Mouse (Mus musculus): ENCODE measurements around the gene Diexf. TPM values are rescaled to one million over a fixed set of nuclear protein-coding genes. Genes with fewer than 3 reads are reported as not detected.

Gene Diexf
- polyA plus RNA-seq, 1 experiment from 2014 or later: 1.9 TPM

DNA sequence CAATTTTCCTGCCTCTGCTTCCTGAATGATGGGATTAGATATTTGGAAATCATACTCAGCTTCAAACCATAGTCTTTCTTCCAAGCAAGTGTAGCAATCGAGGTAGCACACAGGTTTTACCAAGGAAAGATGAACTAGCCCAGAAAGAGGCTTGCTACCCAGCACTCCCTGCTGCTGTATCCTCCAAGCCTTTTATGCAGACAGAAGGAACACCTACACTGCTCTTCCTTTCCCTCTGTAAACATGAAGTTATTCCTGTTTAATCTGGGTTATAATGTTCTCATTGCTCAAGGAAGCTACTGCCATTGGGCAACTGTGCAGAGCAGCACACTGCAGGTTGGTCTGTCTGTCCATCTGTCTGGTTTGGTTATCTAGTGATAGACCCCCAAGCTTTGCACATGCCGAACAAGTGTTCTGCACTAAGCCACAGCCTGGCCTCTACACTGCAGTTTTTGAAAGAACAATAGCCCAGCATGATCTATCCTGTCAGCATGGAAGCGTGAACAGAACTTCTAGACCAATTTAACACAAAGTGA, 87.2 kb downstream of the Diexf start:
- Histone ChIP-seq H3K9ac (replicated peaks) (no peak overlapping the region), H3K4me2 (ENCODE audit: low read depth, low read length) (no peak overlapping the region), H3K36me3 (replicated peaks; ENCODE audit: insufficient read depth, low read length) (no peaks in the 10 kb centered on the region), H3K4me3 (ENCODE audit: low read depth, low read length) (no peak overlapping the region), H3K4me1 (ENCODE audit: insufficient read depth) (no peaks in the 10 kb centered on the region), H3K27me3 (ENCODE audit: insufficient read depth, low read length) (0 out of 2 replicates have a peak, but pooled peaks cover 2% of the 10 kb centered on the region), H3K27ac (ENCODE audit: low read depth) (no peak overlapping the region), H3K9me3 (ENCODE audit: low read length) (no peaks in the 10 kb centered on the region)
- no peak for ATAC-seq
- DNase-seq: no peak
- WGBS (ENCODE audit: insufficient replicate concordance): 60% methylated on average over 3 of the region's 3 CpGs
- TF ChIP-seq EP300 (IDR thresholded peaks at IDR 0.05; ENCODE audit: low read depth) (no peak), CTCF (IDR thresholded peaks at IDR 0.05; ENCODE audit: low read depth) (no peak)

Other genes starting within 250 kb of the Diexf start
- gene Syt14, start 94.5 kb downstream of the Diexf start, polyA plus RNA-seq (2015; fragmentation: Nextera tagmentation; extraction: Ambion mirVana): 1.6 and 1.8 TPM in 2 replicates
- 6.5 and 9.7 TPM in 2 replicates for gene Irf6, start 22.8 kb upstream of the Diexf start, polyA plus RNA-seq (2015; fragmentation: Nextera tagmentation; extraction: Ambion mirVana)
- 4.8 and 6.2 TPM in 2 replicates for gene A130010J15Rik, start 37.8 kb upstream of the Diexf start, polyA plus RNA-seq (2015; fragmentation: Nextera tagmentation; extraction: Ambion mirVana)
- gene Traf3ip3, start 71.4 kb upstream of the Diexf start, polyA plus RNA-seq (2015; fragmentation: Nextera tagmentation; extraction: Ambion mirVana): 8.3 and 9.1 TPM in 2 replicates
- gene Lamb3, start 77.4 kb upstream of the Diexf start, polyA plus RNA-seq (2015; fragmentation: Nextera tagmentation; extraction: Ambion mirVana): 1.3 and 1.5 TPM in 2 replicates
- 252 and 257 TPM in 2 replicates for gene Hsd11b1, start 133.8 kb upstream of the Diexf start, polyA plus RNA-seq (2015; fragmentation: Nextera tagmentation; extraction: Ambion mirVana)
- gene G0s2, start 142.9 kb upstream of the Diexf start, polyA plus RNA-seq (2015; fragmentation: Nextera tagmentation; extraction: Ambion mirVana): 269 and 386 TPM in 2 replicates
- 0.15 and 0.24 TPM in 2 replicates for gene Camk1g, start 240.0 kb upstream of the Diexf start, polyA plus RNA-seq (2015; fragmentation: Nextera tagmentation; extraction: Ambion mirVana)

Measured in liver, postnatal 0 days (tissue).